Mouse (Mus musculus): ENCODE results near the gene Setd7. TPM values are rescaled to one million over a fixed set of nuclear protein-coding genes. Genes with fewer than 3 reads are reported as not detected.

Gene Setd7
- total and polyA plus RNA-seq, 3 experiments: 11.3 to 37.9 (median 15.3) TPM

- DNase-seq (ENCODE audit: low read depth, low spot score): no peak
- no peak overlapping the region for H3K27ac ChIP-seq (ENCODE audit: control insufficient read depth, low read depth, low read length)
- peaks cover 2 to 10% of the 10 kb centered on the region in 2 experiments; a peak in 3 of 4 replicates for H3K36me3 ChIP-seq (ENCODE audit: control insufficient read depth in 1 of 2, insufficient read depth in 2 of 2, low read length in 2 of 2)
- peaks cover 63% of the 10 kb centered on the region for H3K79me2 ChIP-seq (ENCODE audit: control insufficient read depth, insufficient read depth, low read length, poor library complexity)
- peaks cover 0 to 3% of the 10 kb centered on the region in 2 experiments; a peak in 2 of 4 replicates for H3K4me1 ChIP-seq (ENCODE audit: control insufficient read depth in 1 of 2, insufficient read depth in 2 of 2, low read length in 2 of 2)
- no peak for TF ChIP-seq BHLHE40 (IDR thresholded peaks at IDR 0.05; ENCODE audit: borderline replicate concordance, low read depth, low read length)
- no peak for TF ChIP-seq CHD1 (IDR thresholded peaks at IDR 0.05; ENCODE audit: low read depth, low read length)
- no peak for TF ChIP-seq TBP (IDR thresholded peaks at IDR 0.05; ENCODE audit: low read depth, low read length)
- TF ChIP-seq POLR2AphosphoS5 (IDR thresholded peaks at IDR 0.05; ENCODE audit: borderline replicate concordance, low read depth, low read length): no peak
- TF ChIP-seq ETS1 (IDR thresholded peaks at IDR 0.05; ENCODE audit: low read depth, low read length): no peak
- no peak for TF ChIP-seq MYB (IDR thresholded peaks at IDR 0.05; ENCODE audit: low read depth, low read length)
- no peak for TF ChIP-seq USF1 (IDR thresholded peaks at IDR 0.05; ENCODE audit: low read depth, low read length)
- TF ChIP-seq TAL1 (IDR thresholded peaks at IDR 0.05; ENCODE audit: low read length): no peak
- TF ChIP-seq CTCF (IDR thresholded peaks at IDR 0.05 in 2 of 3, conservative IDR thresholded peaks at IDR 0.05 in 1 of 3; ENCODE audit: control insufficient read depth in 1 of 3, insufficient read depth in 1 of 3, low read depth in 2 of 3, low read length in 3 of 3, poor library complexity in 1 of 3, severe bottlenecking in 1 of 3): no peak
- no peak for TF ChIP-seq HCFC1 (IDR thresholded peaks at IDR 0.05; ENCODE audit: low read depth, low read length)
- no peak for TF ChIP-seq NELFE (IDR thresholded peaks at IDR 0.05; ENCODE audit: low read depth, low read length)
- TF ChIP-seq TCF12 (IDR thresholded peaks at IDR 0.05; ENCODE audit: low read depth, low read length): no peak
- TF ChIP-seq GATA1 (IDR thresholded peaks at IDR 0.05; ENCODE audit: low read depth, low read length): no peak
- no peak for TF ChIP-seq ZNF384 (IDR thresholded peaks at IDR 0.05; ENCODE audit: low read depth, low read length)
- TF ChIP-seq MAX (IDR thresholded peaks at IDR 0.05; ENCODE audit: low read length): no peak
- no peak for TF ChIP-seq RCOR1 (IDR thresholded peaks at IDR 0.05; ENCODE audit: low read depth, low read length)
- no peak for TF ChIP-seq KAT2A (conservative IDR thresholded peaks at IDR 0.05; ENCODE audit: low read depth, low read length)
- TF ChIP-seq SIN3A (IDR thresholded peaks at IDR 0.05; ENCODE audit: low read length): no peak
- TF ChIP-seq ZKSCAN1 (IDR thresholded peaks at IDR 0.05; ENCODE audit: low read depth, low read length): no peak
- H3K9ac ChIP-seq (ENCODE audit: control insufficient read depth, low read depth, low read length, poor library complexity, severe bottlenecking): no peak overlapping the region
- no peak overlapping the region for H3K4me3 ChIP-seq (ENCODE audit: control insufficient read depth in 1 of 2, insufficient read depth in 1 of 2, low read depth in 2 of 2, low read length in 2 of 2)
- no peaks in the 10 kb centered on the region for H3K27me3 ChIP-seq (ENCODE audit: control insufficient read depth in 1 of 2, insufficient read depth in 2 of 2, low read length in 2 of 2)
- no peaks in the 10 kb centered on the region for H3K9me3 ChIP-seq (replicated peaks; ENCODE audit: insufficient read depth, low read length)
Observed at GRCm38 (mm10) chr3:51554836-51555235, 5.8 kb downstream of the Setd7 start.

GRCm38 (mm10) chr3:51554067-51554466 lies 6.6 kb downstream of the Setd7 start:
- TF ChIP-seq ZC3H11A (IDR thresholded peaks at IDR 0.05; ENCODE audit: low read depth, low read length) (no peak), MYB (IDR thresholded peaks at IDR 0.05; ENCODE audit: low read depth, low read length) (no peak), ZMIZ1 (IDR thresholded peaks at IDR 0.05; ENCODE audit: low read depth, low read length) (no peak), ZNF384 (IDR thresholded peaks at IDR 0.05; ENCODE audit: low read depth, low read length) (no peak), JUND (IDR thresholded peaks at IDR 0.05; ENCODE audit: low read depth, low read length) (no peak), TCF12 (IDR thresholded peaks at IDR 0.05; ENCODE audit: low read depth, low read length) (no peak), MAFK (IDR thresholded peaks at IDR 0.05; ENCODE audit: borderline replicate concordance, low read depth, low read length) (no peak), POLR2A (IDR thresholded peaks at IDR 0.05; ENCODE audit: control insufficient read depth in 1 of 2, insufficient read depth in 1 of 2, low read depth in 1 of 2, low read length in 2 of 2, poor library complexity in 1 of 2) (no peak), MYC (IDR thresholded peaks at IDR 0.05; ENCODE audit: low read depth, low read length) (no peak), NELFE (IDR thresholded peaks at IDR 0.05; ENCODE audit: low read depth, low read length) (no peak), TBP (IDR thresholded peaks at IDR 0.05; ENCODE audit: low read depth, low read length) (no peak), USF2 (IDR thresholded peaks at IDR 0.05; ENCODE audit: borderline replicate concordance in 1 of 2, insufficient read depth in 1 of 2, low read depth in 1 of 2, low read length in 2 of 2) (no peak), CHD1 (IDR thresholded peaks at IDR 0.05; ENCODE audit: low read depth, low read length) (no peak)
- DNase-seq (ENCODE audit: low read depth, low spot score): no peak
- Histone ChIP-seq H3K27me3 (ENCODE audit: control insufficient read depth in 1 of 2, insufficient read depth in 2 of 2, low read length in 2 of 2) (no peaks in the 10 kb centered on the region), H3K4me1 (ENCODE audit: control insufficient read depth in 1 of 2, insufficient read depth in 2 of 2, low read length in 2 of 2) (peaks cover 0 to 3% of the 10 kb centered on the region in 2 experiments; a peak in 2 of 4 replicates), H3K36me3 (ENCODE audit: control insufficient read depth in 1 of 2, insufficient read depth in 2 of 2, low read length in 2 of 2) (peaks cover 7% of the 10 kb centered on the region in 2 experiments; a peak in 3 of 4 replicates), H3K27ac (ENCODE audit: control insufficient read depth, low read depth, low read length) (no peak overlapping the region), H3K4me3 (ENCODE audit: control insufficient read depth in 1 of 2, insufficient read depth in 1 of 2, low read depth in 2 of 2, low read length in 2 of 2) (no peak overlapping the region), H3K9ac (ENCODE audit: control insufficient read depth, low read depth, low read length, poor library complexity, severe bottlenecking) (no peak overlapping the region), H3K79me2 (ENCODE audit: control insufficient read depth, insufficient read depth, low read length, poor library complexity) (peaks cover 59% of the 10 kb centered on the region), H3K9me3 (replicated peaks; ENCODE audit: insufficient read depth, low read length) (no peaks in the 10 kb centered on the region)
